Mouse (Mus musculus) ES-E14 (cell line): ENCODE results near the gene Zfp974. TPM values are rescaled to one million over a fixed set of nuclear protein-coding genes. Genes with fewer than 3 reads are reported as not detected.
"Not testable (repeated sequence)": the region's sequence is repeated elsewhere in the genome, so short reads cannot be mapped to it uniquely, and the experiment has no call there.

Experiments used
- DNase-seq: peaks from one replicate; pipeline ENCODE4 v3.0.0-alpha.2; 2013; ENCODE audit warnings: low read depth, low spot score
- H3K27ac ChIP-seq: 2 replicates; pipeline ENCODE4 v1.5.1; 2012; ENCODE audit warnings: low read depth, mild to moderate bottlenecking, low read length, moderate library complexity, mixed read lengths; ENCODE audit not compliant: poor library complexity, insufficient read depth, severe bottlenecking
- H3K36me3 ChIP-seq: 2 replicates; pipeline ENCODE4 v1.6.1; 2012; ENCODE audit warnings: mild to moderate bottlenecking, low read length, moderate library complexity, mixed read lengths; ENCODE audit not compliant: control insufficient read depth, poor library complexity, insufficient read depth, severe bottlenecking
- H3K4me1 ChIP-seq, 2 experiments: fragments of 150-350 bp in 1 of 2; sonication (generic) in 1 of 2; 2 replicates each; pipeline ENCODE4 v1.6.1; 2012; ENCODE audit warnings: low read length in 2 of 2, mild to moderate bottlenecking in 1 of 2, mixed read lengths in 1 of 2; ENCODE audit not compliant: control insufficient read depth in 2 of 2, insufficient read depth in 2 of 2, poor library complexity in 1 of 2
- H3K4me3 ChIP-seq, 2 experiments: fragments of 150-350 bp in 1 of 2; sonication (generic) in 1 of 2; 2 replicates each; pipeline ENCODE4 v1.5.1; 2012; ENCODE audit warnings: low read length in 2 of 2, low read depth in 1 of 2, mild to moderate bottlenecking in 1 of 2, mixed read lengths in 1 of 2; ENCODE audit not compliant: insufficient read depth in 1 of 2, poor library complexity in 1 of 2, severe bottlenecking in 1 of 2
- H3K9ac ChIP-seq: 2 replicates; pipeline ENCODE4 v1.6.1; 2012; ENCODE audit warnings: low read depth, mild to moderate bottlenecking, low read length, mixed read lengths; ENCODE audit not compliant: poor library complexity, insufficient read depth, severe bottlenecking
- H3K9me3 ChIP-seq: fragments of 150-350 bp; sonication (generic); 2 replicates; pipeline ENCODE4 v1.6.1; 2012; ENCODE audit warnings: low read depth, mild to moderate bottlenecking, low read length; ENCODE audit not compliant: control insufficient read depth, insufficient read depth
- CHD2 ChIP-seq: IDR thresholded peaks from 2 replicates; pipeline ENCODE4 v1.6.1; 2014; ENCODE audit warnings: mild to moderate bottlenecking, low read depth, low read length, inconsistent platforms
- HCFC1 ChIP-seq: IDR thresholded peaks from 2 replicates; pipeline ENCODE4 v1.6.1; 2012; ENCODE audit warnings: low read length, inconsistent platforms, borderline replicate concordance; ENCODE audit not compliant: insufficient read depth
- MAFK ChIP-seq: IDR thresholded peaks from 2 replicates; pipeline ENCODE4 v1.6.1; 2014; ENCODE audit warnings: mild to moderate bottlenecking, low read depth, low read length, inconsistent platforms; ENCODE audit not compliant: insufficient read depth
- ZC3H11A ChIP-seq: IDR thresholded peaks from 2 replicates; pipeline ENCODE4 v1.6.1; 2012; ENCODE audit warnings: low read depth, mild to moderate bottlenecking, inconsistent platforms, low read length, borderline replicate concordance
- ZNF384 ChIP-seq: IDR thresholded peaks from 2 replicates; pipeline ENCODE4 v1.6.1; 2012; ENCODE audit warnings: low read depth, low read length, inconsistent platforms
- in situ Hi-C, 2 experiments: fragments of 600-800 bp; cut with MboI; formaldehyde crosslinking; loops; one replicate each; pipeline ENCODE4 v1.15.1; 2025; ENCODE audit warnings: low sequenced_read_pairs in 2 of 2, inconsistent platforms in 1 of 2; ENCODE audit not compliant: unreplicated experiment in 2 of 2
- total RNA-seq: library from RNA; depleted of rRNA; stranded (reverse); fragments of 300-350 nt; gene quantifications from 2 replicates; pipeline ENCODE4 v1.2.3, GENCODE M21; 2012; rRNA removed

Gene Zfp974
- total RNA-seq = 3.5 and 3.8 TPM in 2 replicates

DNA sequence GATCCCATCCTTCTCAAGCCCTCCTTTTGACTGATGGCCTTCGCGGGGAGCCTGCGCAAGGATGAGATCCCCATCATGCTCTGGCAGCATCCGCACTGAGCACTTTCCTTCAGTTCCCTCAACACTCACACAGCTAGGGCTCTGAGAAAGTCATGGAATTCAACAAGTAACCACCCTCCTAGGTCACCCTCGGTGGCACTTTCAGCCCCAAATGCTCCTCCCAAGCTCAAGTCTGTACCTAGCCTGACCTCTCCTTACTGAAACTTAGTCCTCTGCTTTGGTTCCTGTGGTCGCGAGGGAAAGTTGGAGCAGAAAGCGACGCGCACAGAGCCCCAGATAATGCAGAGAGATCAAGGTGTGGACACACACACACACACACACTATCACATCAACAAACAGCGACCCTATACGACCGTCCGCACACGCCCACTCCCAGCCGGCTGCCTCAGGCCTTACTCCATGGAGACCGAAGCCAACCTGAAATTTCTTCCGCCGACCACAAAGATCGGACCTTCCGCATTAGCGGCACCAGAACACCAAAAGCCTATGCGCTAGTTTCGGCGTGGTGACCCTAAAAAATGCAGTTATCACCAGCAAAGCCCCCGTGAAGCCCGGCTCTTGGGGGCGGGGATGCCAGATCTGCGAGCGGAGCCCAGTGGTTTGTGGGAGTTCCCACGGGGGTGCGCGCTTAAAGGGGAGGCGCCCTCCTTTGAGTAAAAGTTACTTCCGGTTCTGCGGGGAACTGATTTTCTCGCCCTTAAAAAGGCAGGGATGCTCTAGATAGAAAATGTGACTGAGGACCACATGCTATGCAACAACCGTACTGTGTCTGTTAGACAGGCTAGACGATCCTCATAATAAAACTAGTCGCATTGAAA lies at the start of gene Zfp974:
Gene Zfp974, minus strand, starts transcription at position 643 of the 878 bp plus-strand sequence.
- no peak within 1 kb of the TSS for H3K27ac ChIP-seq

DNA sequence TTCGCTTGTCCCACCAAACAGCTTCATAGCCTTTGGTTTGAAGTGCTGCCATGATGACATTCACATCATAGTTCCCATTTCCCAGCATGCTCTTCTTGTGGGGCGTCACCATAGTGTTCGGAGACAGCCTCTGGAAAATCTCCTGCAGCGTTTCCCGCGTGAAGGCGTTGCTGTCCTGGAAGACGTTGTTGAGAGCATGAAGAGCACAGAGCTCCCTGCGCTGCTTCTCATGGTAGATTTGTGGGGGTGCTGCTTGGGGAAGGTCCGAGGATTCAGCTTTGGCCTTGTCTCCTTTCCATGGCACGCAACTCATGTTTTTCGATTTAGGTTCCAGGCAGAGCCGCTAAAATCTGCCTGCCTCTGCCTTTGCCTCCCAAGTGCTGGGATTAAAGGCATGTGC lies 20.2 kb upstream of the Zfp974 start:
- not testable (repeated sequence) for H3K9me3 ChIP-seq, H3K27ac ChIP-seq

More for the DNA sequence above, at the start of gene Zfp974:
- peak within 1 kb of the TSS; percentile 87 to 93 for H3K4me3 ChIP-seq
- in situ Hi-C loops = no loop called here
- peak within 1 kb of the TSS; percentile 83 for H3K9ac ChIP-seq
- peak; percentile 40 for DNase-seq
- no peak for TF ChIP-seq CHD2
- no peak for TF ChIP-seq ZC3H11A
- no peak for TF ChIP-seq HCFC1
- no peak for TF ChIP-seq ZNF384
- TF ChIP-seq MAFK = no peak
- peaks cover 0 to 2% of the 10 kb centered on the region in 2 experiments; a peak in 1 of 4 replicates for H3K4me1 ChIP-seq
- no peaks in the 10 kb centered on the region for H3K9me3 ChIP-seq
- H3K36me3 ChIP-seq = no peaks in the 10 kb centered on the region

DNA sequence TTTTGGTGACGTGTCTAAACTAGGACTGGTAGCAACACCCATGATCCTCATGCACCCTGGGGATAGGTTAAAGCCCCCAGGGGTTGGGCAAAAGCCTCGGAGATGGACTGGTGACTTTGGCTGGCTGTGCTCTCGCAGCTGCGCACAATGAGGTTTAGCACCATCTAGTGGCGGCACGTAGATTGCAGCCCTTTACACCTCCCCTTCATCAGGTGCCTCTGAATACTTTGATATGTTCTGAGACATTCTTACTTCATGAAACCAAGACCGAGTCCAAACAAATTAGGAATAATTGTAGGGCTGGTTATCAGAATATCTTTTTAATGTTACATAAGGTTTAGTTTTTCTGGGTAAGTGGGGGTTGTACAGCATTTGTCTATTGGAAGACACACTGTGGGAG lies 12.6 kb upstream of the Zfp974 start:
- H3K4me3 ChIP-seq, H3K36me3 ChIP-seq, in situ Hi-C loops, H3K27ac ChIP-seq, H3K9ac ChIP-seq, DNase-seq, H3K9me3 ChIP-seq, H3K4me1 ChIP-seq: not testable (repeated sequence)

More for the DNA sequence above, 20.2 kb upstream of the Zfp974 start:
- in situ Hi-C loops, H3K4me1 ChIP-seq, H3K9ac ChIP-seq, H3K4me3 ChIP-seq, H3K36me3 ChIP-seq, DNase-seq: not testable (repeated sequence)

DNA sequence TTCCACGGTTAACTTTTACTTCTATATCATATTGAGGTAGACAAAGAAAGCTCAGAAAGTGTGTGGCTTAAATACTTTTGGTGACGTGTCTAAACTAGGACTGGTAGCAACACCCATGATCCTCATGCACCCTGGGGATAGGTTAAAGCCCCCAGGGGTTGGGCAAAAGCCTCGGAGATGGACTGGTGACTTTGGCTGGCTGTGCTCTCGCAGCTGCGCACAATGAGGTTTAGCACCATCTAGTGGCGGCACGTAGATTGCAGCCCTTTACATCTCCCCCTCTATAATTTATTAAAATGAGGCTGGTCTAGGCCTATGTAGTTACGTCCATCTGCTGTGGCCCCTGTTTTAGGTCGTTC lies 4.5 kb upstream of the Zfp974 start:
- H3K4me3 ChIP-seq, H3K9ac ChIP-seq, H3K9me3 ChIP-seq, H3K36me3 ChIP-seq, in situ Hi-C loops, DNase-seq, H3K27ac ChIP-seq, H3K4me1 ChIP-seq: not testable (repeated sequence)

DNA sequence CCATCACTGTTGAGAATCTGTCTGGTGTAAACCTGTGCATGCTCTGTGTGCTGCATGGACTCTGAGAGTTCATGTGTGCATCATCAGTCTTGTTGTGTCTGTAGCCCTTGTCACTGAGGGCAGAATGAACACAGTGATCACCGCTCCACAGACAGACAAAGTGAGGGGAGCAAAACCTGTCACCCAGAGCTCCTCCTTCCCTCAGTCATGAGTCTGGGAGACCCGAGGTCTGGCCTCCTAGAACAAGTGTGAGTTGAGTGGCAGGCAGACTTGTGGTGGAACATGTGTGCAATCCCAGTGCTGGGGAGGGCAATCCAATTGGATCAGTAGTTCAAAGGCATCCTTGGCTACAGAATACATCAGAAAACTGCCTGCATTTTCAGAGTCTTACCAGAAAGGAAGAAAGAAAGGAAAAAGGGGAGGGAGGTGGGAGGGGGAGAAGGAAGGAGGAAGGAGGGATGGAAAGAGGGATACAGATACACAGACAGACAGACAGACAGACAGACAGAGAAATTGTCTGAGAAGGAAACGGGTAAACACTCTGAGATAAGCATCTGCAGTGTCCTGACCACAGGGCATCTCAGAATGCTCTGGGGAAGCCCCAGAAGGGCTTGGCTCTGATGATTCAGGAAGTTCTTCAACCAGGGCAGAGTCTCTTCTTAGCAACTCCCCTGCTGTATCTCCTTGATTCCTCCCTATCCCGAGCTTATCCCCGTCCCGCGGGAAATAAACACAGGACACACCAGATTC lies 4.0 kb upstream of the Zfp974 start:
- Histone ChIP-seq H3K9ac (no peak overlapping the region), H3K9me3 (no peaks in the 10 kb centered on the region), H3K36me3 (no peaks in the 10 kb centered on the region), H3K27ac (no peak overlapping the region), H3K4me1 (peaks cover 0 to 2% of the 10 kb centered on the region in 2 experiments; a peak in 1 of 4 replicates), H3K4me3 (no peak overlapping the region)
- no peak for DNase-seq
- TF ChIP-seq MAFK (no peak), ZC3H11A (no peak), HCFC1 (no peak), CHD2 (no peak), ZNF384 (no peak)
- in situ Hi-C loops = no loop called here

DNA sequence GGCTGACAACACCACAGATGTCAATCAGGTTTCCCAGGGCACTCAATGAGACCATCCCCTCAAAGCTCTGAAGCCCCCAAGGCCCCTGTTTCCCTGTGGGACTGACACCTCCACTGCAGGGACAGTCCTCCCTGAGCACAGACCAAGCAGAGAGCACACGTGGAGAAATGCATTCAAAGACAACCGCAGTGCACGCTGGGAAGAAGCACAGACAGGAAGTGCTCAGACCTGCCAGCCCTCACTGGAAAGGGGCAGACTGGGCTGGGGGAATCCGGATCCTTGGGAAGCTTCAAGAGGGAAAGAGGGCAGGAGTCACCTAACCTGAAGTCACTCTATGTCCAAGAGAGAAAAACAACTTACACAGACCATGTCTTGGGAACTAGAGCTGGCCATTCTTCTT lies 2.2 kb downstream of the Zfp974 start:
- DNase-seq, in situ Hi-C loops, H3K9ac ChIP-seq: not testable (repeated sequence)

DNA sequence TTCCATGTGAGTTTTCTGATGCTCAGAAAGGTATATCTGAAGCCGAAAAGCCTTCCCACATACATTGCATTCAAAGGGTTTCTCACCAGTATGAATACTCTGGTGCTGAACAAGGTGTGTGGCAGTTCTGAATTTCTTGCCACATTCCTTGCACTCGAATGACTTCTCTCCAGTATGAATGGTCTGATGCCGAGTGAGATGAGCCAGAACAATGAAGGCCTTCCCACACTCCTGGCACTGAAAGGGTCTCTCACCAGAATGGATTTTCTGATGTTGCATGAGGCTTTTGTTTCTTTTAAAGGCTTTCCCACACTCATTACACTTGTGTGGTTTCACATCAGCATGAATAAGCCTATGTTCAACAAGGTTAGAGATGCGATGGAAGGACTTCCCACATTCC lies 18.3 kb downstream of the Zfp974 start:
- H3K9ac ChIP-seq, H3K36me3 ChIP-seq, H3K27ac ChIP-seq, H3K4me1 ChIP-seq, H3K4me3 ChIP-seq, H3K9me3 ChIP-seq, DNase-seq, in situ Hi-C loops: not testable (repeated sequence)

More for the DNA sequence above, 2.2 kb downstream of the Zfp974 start:
- H3K4me3 ChIP-seq, H3K9me3 ChIP-seq, H3K36me3 ChIP-seq, H3K27ac ChIP-seq, H3K4me1 ChIP-seq: not testable (repeated sequence)
